Mouse (Mus musculus) lung, adult 10 weeks (tissue): ENCODE data around the gene Krtap9-3. TPM values are rescaled to one million over a fixed set of nuclear protein-coding genes. Genes with fewer than 3 reads are reported as not detected.

ENCODE experiments used
- polyA plus RNA-seq: library from polyadenylated mRNA; stranded (reverse); fragments of 350-450 nt; fragmentation: Illumina TruSeq; extraction: RNeasy Lipid Tissue Mini Kit (QIAGEN cat#74804); gene quantifications from one replicate; pipeline ENCODE4 v1.2.3, GENCODE M21; 2014; ENCODE audit warnings: low read depth, low replicate concordance; ENCODE audit not compliant: insufficient read depth

The Krtap9-3 gene
- not detected for polyA plus RNA-seq

DNA sequence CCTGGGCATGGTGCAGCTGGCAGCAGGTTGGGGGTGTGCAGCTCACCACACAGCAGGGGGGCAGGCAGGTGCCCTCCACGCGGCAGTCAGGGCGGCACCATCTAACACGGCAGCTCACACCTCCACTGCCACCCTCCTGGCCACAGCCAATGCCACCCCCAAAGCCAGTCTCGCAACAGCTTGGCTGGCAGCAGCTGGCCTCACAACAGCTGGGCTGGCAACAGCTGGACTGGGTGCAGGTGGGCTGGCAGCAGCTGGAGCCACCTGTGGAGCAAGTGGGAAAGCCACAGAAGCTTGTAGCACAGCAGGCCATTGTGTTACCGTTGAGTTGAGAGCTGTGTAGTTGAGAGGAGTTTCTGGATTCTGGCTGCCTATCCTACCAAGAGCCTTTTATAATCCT lies at the start of gene Krtap9-3:
Gene Krtap9-3, minus strand, starts transcription at position 364 of the 400 bp plus-strand sequence.

DNA sequence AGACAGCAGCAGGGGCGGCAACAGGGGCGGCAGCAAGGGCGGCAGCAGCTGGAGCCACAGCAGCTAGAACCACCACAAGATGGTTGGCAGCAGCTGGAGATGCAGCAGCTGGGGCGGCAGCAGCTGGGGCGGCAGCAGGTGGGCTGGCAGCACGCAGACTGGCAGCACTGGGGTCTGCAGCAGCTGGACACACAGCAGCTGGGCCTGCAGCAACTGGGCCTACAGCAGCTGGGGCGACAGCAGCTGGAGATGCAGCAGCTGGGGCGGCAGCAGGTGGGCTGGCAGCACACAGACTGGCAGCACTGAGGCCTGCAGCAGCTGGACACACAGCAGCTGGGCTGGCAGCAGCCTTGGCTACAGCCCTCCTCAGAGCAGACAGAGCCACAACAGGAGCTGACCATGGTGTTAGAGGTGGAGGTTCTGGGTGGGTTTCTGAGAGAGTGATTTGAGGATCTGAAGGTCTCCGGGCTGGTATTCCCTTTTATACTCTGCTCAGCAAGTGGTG lies 45.8 kb upstream of the Krtap9-3 start, which contains the start of gene Krtap4-7:
Gene Krtap4-7, minus strand, starts transcription at position 455 of the 505 bp plus-strand sequence.

DNA sequence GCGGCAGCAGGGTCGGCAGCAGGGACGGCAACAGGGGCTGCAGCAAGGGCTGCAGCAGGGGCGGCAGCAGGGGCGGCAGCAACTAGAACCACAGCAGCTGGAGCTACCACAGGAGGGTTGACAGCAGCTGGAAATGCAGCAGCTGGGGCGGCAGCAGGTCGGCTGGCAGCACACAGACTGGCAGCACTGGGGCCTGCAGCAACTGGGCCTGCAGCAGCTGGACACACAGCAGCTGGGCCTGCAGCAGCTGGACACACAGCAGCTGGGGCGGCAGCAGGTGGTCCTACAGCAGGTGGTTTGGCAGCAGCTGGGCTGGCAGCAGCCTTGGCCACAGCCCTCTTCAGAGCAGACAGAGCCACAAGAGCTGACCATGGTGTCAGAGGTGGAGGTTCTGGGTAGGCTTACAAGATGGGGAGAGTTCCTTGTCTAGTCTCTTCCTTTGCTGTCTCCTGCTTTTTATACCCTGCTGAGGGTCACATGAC lies 36.8 kb upstream of the Krtap9-3 start, which contains the start of gene Krtap4-2:
Gene Krtap4-2, minus strand, starts transcription at position 432 of the 482 bp plus-strand sequence.

DNA sequence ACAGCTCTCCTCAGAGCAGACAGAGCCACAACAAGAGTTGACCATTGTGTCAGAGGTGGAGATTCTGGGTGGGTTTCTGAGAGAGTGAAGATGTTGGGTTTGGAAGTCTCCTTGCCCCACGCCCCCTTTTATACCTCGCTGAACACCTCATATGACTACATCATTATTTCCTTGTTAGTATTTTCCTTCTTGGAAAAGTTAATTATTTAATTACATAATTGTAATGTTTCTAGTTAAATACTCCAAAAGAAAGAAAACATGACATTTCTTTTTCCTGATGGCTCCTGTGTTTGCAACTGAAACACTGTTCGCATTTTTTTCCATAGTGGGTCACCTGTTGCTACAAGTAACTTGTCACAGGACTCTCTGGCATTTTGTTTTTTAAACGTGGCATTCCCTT lies 30.2 kb upstream of the Krtap9-3 start, which contains the start of gene Krtap4-1:
Gene Krtap4-1, minus strand, starts transcription at position 101 of the 400 bp plus-strand sequence.

DNA sequence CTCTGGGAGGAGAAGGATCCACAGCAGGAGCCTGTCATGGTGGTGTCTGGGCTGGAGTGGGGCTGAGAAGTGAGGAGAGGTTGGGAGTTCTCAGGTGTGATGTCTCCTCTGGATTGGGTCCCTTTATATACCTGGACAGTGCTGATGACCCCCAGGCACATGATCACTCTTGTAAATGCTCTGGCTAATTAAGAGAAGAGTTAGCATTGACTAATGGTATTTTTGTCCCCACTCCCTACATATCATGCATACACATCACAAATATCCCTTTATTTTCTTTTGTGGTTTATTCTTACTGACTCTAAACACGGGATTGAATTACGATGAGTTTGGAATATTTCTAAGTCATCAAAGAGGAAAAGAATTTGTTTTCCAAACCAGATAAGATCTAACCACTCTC lies 22.4 kb upstream of the Krtap9-3 start, which contains the start of gene Gm11562:
Gene Gm11562, minus strand, starts transcription at position 101 of the 400 bp plus-strand sequence.

DNA sequence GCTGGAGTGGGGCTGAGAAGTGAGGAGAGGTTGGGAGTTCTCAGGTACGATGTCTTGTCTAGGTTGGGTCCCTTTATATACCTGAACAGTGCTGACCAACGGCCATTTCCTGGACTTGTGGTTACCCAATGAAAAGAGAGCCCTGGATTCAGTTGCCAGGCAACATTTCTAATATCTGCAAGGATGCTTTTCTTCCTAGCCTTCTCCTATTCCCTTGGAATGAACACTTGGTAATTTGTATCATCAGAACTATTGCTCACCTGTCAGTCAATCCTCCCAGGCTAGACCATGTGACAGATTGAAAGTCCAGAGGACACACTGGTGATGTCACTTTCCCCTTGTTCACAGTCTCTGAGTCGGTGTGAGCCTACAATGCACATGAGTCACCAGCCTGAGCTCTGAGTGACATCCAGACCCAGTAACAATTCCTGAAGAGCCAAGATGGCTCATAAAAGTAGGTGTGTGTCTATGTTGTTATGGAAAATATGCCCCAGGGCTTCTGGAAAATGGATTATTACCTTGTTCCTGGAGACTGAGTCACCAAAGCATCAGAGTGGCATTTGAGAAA lies 17.0 kb upstream of the Krtap9-3 start, which contains the start of gene Krtap2-4:
Gene Krtap2-4, minus strand, starts transcription at position 51 of the 568 bp plus-strand sequence.

DNA sequence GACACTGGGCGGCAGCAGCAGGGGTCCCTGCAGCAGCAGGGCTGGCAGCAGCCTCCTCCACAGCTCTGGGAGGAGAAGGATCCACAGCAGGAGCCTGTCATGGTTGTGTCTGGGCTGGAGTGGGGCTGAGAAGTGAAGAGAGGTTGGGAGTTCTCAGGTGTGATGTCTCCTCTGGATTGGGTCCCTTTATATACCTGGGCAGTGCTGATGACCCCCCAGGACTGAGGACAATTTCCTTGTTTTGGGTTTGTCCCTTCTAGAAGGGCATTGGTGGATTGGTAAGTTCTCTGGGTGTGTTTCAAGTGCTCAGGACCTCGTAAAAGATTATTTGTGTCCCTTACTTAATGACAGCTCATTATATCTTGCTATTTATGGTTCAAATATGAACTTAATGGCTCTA lies 12.2 kb upstream of the Krtap9-3 start, which contains the start of gene Gm11937:
Gene Gm11937, minus strand, starts transcription at position 101 of the 400 bp plus-strand sequence.

DNA sequence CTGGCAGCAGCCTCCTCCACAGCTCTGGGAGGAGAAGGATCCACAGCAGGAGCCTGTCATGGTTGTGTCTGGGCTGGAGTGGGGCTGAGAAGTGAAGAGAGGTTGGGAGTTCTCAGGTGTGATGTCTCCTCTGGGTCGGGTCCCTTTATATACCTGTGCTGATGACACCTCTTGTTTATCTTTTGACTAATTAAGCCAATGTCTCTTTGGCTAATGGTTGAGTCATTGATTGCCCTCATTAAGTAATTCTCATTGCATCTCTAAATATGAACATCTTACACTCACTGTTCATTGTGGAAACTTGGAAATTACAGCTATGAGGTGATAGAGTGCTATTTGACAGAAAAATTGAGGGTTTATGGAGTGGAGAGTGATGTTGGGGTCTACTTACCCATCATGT lies 5.3 kb upstream of the Krtap9-3 start, which contains the start of gene Gm11938:
Gene Gm11938, minus strand, starts transcription at position 101 of the 400 bp plus-strand sequence.

DNA sequence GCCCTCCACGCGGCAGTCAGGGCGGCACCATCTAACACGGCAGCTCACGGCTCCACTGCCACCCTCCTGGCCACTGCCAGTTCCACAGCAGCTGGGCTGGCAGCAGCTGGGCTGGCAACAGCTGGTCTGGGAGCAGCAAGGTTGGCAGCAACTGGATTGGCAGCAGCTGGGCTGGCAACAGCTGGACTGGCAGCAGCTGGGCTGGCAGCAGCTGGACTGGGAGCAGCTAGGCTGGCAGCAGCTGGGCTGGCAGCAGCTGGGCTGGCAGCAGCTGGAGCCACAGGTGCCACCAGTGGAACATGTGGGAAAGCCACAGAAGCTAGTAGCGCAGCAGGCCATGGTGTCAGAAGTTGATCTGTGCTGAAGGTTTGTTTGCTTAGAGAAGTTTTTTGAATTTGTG lies 6.9 kb downstream of the Krtap9-3 start, which contains the start of gene Krtap1-3:
Gene Krtap1-3, minus strand, starts transcription at position 359 of the 400 bp plus-strand sequence.

DNA sequence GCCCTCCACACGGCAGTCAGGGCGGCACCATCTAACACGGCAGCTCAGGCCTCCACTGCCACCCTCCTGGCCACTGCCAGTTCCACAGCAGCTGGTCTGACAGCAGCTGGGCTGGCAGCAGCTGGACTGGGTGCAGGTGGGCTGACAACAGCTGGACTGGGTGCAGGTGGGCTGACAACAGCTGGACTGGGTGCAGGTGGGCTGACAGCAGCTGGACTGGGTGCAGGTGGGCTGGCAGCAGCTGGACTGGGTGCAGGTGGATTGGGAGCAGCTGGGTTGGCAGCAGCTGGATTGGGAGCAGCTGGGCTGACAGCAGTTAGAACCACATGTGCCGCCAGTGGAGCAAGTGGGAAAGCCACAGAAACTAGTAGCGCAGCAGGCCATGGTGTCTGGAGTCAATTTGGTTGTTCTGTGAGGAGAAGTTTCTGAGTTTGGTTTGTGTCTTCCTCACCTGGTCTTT lies 14.6 kb downstream of the Krtap9-3 start, which contains the start of gene Krtap1-4:
Gene Krtap1-4, minus strand, starts transcription at position 410 of the 460 bp plus-strand sequence.

DNA sequence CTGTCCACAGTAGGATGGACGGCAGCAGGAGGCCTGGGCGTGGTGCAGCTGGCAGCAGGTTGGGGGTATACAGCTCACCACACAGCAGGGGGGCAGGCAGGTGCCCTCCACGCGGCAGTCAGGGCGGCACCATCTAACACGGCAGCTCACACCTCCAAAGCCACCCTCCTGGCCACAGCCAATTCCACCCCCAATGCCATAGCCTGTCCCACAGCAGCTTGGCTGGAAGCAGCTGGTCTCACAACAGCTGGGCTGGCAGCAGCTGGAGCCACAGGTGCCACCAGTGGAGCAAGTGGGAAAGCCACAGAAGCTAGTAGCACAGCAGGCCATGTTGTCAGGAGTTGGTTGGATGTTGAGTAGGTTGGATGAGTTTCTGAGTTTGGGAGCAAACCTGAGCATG lies 17.3 kb downstream of the Krtap9-3 start, which contains the start of gene Krtap1-5:
Gene Krtap1-5, minus strand, starts transcription at position 381 of the 400 bp plus-strand sequence.

DNA sequence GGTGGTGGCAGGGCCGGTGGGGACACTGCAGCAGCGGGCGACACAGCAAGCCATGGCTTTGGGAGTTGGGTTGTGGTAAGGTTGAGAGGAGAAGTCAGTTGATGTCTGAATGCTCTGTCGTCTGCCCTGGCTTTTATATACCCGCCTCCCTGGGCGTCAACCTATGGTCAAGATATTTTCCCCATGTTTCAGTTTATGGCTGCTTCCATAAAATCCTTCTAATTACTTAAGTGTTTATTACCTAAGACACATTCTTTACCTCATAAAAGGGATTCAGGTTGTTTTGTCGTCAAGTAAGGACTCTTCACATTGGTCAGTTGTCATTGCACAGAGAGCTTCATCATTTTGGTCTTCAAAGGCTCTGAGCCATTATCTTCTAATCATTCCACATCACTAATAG lies 31.4 kb downstream of the Krtap9-3 start, which contains the start of gene Krtap3-1:
Gene Krtap3-1, minus strand, starts transcription at position 101 of the 400 bp plus-strand sequence.

DNA sequence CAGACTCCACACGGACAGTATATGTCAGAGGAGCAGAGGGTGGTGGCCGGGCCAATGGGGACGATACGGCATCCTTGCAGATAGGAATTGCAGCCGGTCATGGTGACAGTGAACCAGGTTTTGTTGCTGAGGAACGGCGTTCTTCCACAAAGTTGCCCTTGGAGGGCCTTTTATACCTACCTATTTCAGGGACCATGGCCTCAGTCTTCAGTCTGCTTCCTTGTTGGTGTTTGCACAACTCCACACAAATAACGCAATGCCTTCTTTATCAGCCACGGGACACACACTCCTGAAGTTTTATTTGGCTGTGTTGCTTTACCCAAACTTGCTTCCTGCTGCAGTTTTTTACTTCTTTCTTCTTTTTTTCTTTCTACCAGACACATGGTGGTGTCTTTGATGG lies 38.5 kb downstream of the Krtap9-3 start, which contains the start of gene Gm11939:
Gene Gm11939, minus strand, starts transcription at position 101 of the 400 bp plus-strand sequence.

DNA sequence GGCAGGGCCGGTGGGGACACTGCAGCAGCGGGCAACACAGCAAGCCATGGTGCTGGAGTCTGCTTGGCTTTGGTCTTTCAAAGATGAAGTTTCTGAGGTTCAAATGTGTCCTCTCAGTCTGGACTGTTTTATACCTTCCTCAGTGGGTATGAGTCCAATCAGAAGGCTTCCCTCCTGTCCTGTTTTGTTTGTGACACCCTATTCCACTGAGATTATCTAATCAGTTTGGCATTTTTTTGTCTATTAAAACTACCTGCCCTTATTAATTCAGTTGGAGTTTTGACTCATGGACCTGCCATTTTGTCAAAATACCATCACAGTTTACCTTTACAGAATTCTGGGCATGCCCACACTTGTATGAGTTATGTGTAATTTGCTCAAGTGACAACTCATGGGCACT lies 41.2 kb downstream of the Krtap9-3 start, which contains the start of gene Krtap3-2:
Gene Krtap3-2, minus strand, starts transcription at position 101 of the 400 bp plus-strand sequence.

DNA sequence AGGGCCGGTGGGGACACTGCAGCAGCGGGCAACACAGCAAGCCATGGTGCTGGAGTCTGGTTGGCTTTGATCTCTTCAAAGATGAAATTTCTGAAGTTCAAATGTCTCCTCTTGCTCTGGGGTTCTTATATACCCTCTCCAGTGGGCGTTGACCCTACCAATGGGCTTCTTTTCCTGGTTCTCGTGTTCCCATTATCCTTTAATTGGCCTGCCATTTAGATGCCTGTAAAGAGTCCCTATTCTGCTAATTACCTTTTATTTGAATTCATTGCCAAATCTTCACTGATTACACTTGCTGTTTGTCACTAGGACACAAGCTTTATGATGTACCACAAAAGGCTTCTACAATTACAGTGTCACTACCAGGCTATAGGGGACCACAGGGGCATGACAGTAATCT lies 47.1 kb downstream of the Krtap9-3 start, which contains the start of gene Krtap3-3:
Gene Krtap3-3, minus strand, starts transcription at position 101 of the 400 bp plus-strand sequence.

Other genes with a start within 250 kb of the Krtap9-3 start
- not detected for gene Krt27, start 247.0 kb downstream of the Krtap9-3 start, polyA plus RNA-seq
- not detected for gene Krt28, start 223.2 kb downstream of the Krtap9-3 start, polyA plus RNA-seq
- gene Krt10, start 208.7 kb downstream of the Krtap9-3 start, polyA plus RNA-seq: 7.6 TPM
- gene Krt12, start 175.8 kb downstream of the Krtap9-3 start, polyA plus RNA-seq: not detected
- gene Krt20, start 160.0 kb downstream of the Krtap9-3 start, polyA plus RNA-seq: not detected
- 18.8 TPM for gene Krt23, start 105.0 kb downstream of the Krtap9-3 start, polyA plus RNA-seq
- not detected for gene Krt39, start 76.8 kb downstream of the Krtap9-3 start, polyA plus RNA-seq
- not detected for gene Krt40, start 54.9 kb downstream of the Krtap9-3 start, polyA plus RNA-seq
- not detected for gene Krtap3-3, start 47.2 kb downstream of the Krtap9-3 start, polyA plus RNA-seq
- gene Krtap3-2, start 41.3 kb downstream of the Krtap9-3 start, polyA plus RNA-seq: not detected
- gene Gm11939, start 38.6 kb downstream of the Krtap9-3 start, polyA plus RNA-seq: not detected
- gene Krtap3-1, start 31.5 kb downstream of the Krtap9-3 start, polyA plus RNA-seq: not detected
- not detected for gene Krtap1-5, start 17.1 kb downstream of the Krtap9-3 start, polyA plus RNA-seq
- not detected for gene Krtap1-4, start 14.5 kb downstream of the Krtap9-3 start, polyA plus RNA-seq
- not detected for gene Krtap1-3, start 6.8 kb downstream of the Krtap9-3 start, polyA plus RNA-seq
- gene Gm11938, start 5.2 kb upstream of the Krtap9-3 start, polyA plus RNA-seq: not detected
- gene Gm11937, start 12.1 kb upstream of the Krtap9-3 start, polyA plus RNA-seq: not detected
- gene Krtap2-4, start 16.7 kb upstream of the Krtap9-3 start, polyA plus RNA-seq: not detected
- not detected for gene Gm11562, start 22.3 kb upstream of the Krtap9-3 start, polyA plus RNA-seq
- gene Krtap4-1, start 30.1 kb upstream of the Krtap9-3 start, polyA plus RNA-seq: not detected
- gene Krtap4-2, start 37.0 kb upstream of the Krtap9-3 start, polyA plus RNA-seq: not detected
- gene Krtap4-7, start 46.0 kb upstream of the Krtap9-3 start, polyA plus RNA-seq: not detected
- not detected for gene Gm11555, start 52.1 kb upstream of the Krtap9-3 start, polyA plus RNA-seq
- not detected for gene Gm11563, start 60.9 kb upstream of the Krtap9-3 start, polyA plus RNA-seq
- gene Krtap4-6, start 67.9 kb upstream of the Krtap9-3 start, polyA plus RNA-seq: not detected
- not detected for gene Gm14190, start 92.6 kb upstream of the Krtap9-3 start, polyA plus RNA-seq
- gene Gm14180, start 136.2 kb upstream of the Krtap9-3 start, polyA plus RNA-seq: not detected
- gene Gm11595, start 174.8 kb upstream of the Krtap9-3 start, polyA plus RNA-seq: not detected
- not detected for gene Krtap4-8, start 182.6 kb upstream of the Krtap9-3 start, polyA plus RNA-seq
- gene Krtap4-9, start 187.1 kb upstream of the Krtap9-3 start, polyA plus RNA-seq: not detected
- not detected for gene Gm11596, start 195.4 kb upstream of the Krtap9-3 start, polyA plus RNA-seq
- gene Gm11569, start 200.8 kb upstream of the Krtap9-3 start, polyA plus RNA-seq: not detected
- not detected for gene Gm11554, start 206.3 kb upstream of the Krtap9-3 start, polyA plus RNA-seq
- not detected for gene Krtap4-13, start 211.8 kb upstream of the Krtap9-3 start, polyA plus RNA-seq
- gene Gm11564, start 217.6 kb upstream of the Krtap9-3 start, polyA plus RNA-seq: not detected
- not detected for gene 2300003K06Rik, start 240.0 kb upstream of the Krtap9-3 start, polyA plus RNA-seq